Mouse (Mus musculus) cortical plate, adult 2 months (tissue): Measurements from ENCODE around the gene Pus7.
"Not testable (repeated sequence)": the region's sequence is repeated elsewhere in the genome, so short reads cannot be mapped to it uniquely, and the experiment has no call there.

Experiments used
- CTCF ChIP-seq: fragments of 200-500 bp; IDR thresholded peaks from 2 replicates; pipeline ENCODE4 v1.5.1; 2011; ENCODE audit warnings: mild to moderate bottlenecking, control low read depth, low read length; ENCODE audit not compliant: insufficient read depth; ENCODE audit errors: extremely low read depth
- POLR2A ChIP-seq: fragments of 200-500 bp; IDR thresholded peaks from 2 replicates; pipeline ENCODE4 v1.6.1; 2011; ENCODE audit warnings: mild to moderate bottlenecking, low read length, control low read depth; ENCODE audit not compliant: insufficient read depth; ENCODE audit errors: extremely low read depth

- not testable (repeated sequence) for TF ChIP-seq CTCF, POLR2A
Measured at GRCm38 (mm10) chr5:23706601-23707597, 76.6 kb downstream of the Pus7 start.
